Mouse (Mus musculus): ENCODE measurements around the gene Calm3. TPM values are rescaled to one million over a fixed set of nuclear protein-coding genes. Genes with fewer than 3 reads are reported as not detected.

The Calm3 gene
- total and polyA plus RNA-seq, 2 experiments, result 72.0 to 77.4 TPM

GRCm38 (mm10) chr7:16937312-16937711 is 13.4 kb upstream of the Calm3 start:
- H3K9ac ChIP-seq (ENCODE audit: low read depth, low read length), result no peak overlapping the region
- no peaks in the 10 kb centered on the region for H3K27me3 ChIP-seq (ENCODE audit: control insufficient read depth, insufficient read depth, low read length)
- no peak for DNase-seq (ENCODE audit: extremely low read depth, low read depth, low spot score)
- no peaks in the 10 kb centered on the region for H3K79me2 ChIP-seq (ENCODE audit: control insufficient read depth, insufficient read depth, low read length)
- no peak overlapping the region for H3K27ac ChIP-seq (replicated peaks; ENCODE audit: insufficient read depth, low read depth, low read length)
- 56% methylated on average over 4 of the region's 4 CpGs for WGBS
- no peak overlapping the region for H3K4me3 ChIP-seq (ENCODE audit: insufficient read depth, low read depth, low read length)
- no peaks in the 10 kb centered on the region for H3K36me3 ChIP-seq (ENCODE audit: control insufficient read depth, insufficient read depth, low read length)
- TF ChIP-seq POLR2A (IDR thresholded peaks at IDR 0.05; ENCODE audit: extremely low read depth, insufficient read depth, low read length) (no peak), CTCF (IDR thresholded peaks at IDR 0.05; ENCODE audit: low read depth, low read length) (peak; percentile 54)
- no peaks in the 10 kb centered on the region for H3K4me1 ChIP-seq (ENCODE audit: control insufficient read depth, insufficient read depth, low read length)

DNA sequence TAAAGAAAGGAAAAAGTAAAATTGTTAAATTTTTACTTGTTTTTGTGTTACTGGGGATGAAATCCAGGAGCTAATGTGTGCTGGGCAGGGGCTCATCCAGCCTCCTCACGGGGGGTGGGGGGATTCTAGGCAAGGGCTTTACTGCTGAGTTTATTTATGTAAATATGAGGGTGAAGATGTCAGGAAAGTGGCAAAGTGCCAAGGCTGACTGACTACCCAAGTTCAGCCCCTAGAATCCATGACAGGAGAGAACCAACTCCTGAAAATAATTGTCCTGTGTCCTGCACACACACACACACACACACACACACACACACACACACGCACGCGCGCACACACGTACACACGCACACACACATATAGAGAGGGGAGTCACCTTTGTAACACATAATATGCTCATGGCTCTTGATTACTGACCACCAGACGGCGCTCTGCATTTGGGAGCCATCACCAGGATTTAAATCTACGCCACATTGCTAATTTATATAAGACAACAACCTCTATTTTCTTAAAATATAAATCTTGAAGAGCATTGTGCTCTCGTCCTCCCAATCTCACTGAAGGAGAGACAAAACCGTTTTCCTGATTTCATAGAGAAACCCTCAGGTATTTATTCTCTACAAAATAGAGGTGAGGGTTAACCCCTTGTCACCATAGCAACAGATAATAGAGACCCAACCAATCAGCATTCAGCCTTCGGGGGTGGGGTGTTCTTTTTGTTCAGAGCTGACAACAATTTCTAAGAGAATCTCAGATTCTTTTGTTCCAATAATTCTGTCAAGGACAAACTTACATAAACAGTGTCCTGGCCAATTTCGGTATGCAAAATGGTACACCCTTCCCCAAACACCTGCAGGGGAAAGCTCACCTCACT is 9.0 kb upstream of the Calm3 start:
- H3K36me3 ChIP-seq (ENCODE audit: control insufficient read depth, insufficient read depth, low read length), result no peaks in the 10 kb centered on the region
- no peak overlapping the region for H3K9ac ChIP-seq (ENCODE audit: low read depth, low read length)
- no peaks in the 10 kb centered on the region for H3K79me2 ChIP-seq (ENCODE audit: control insufficient read depth, insufficient read depth, low read length)
- no peak overlapping the region for H3K27ac ChIP-seq (replicated peaks; ENCODE audit: insufficient read depth, low read depth, low read length)
- no peak for DNase-seq (ENCODE audit: extremely low read depth, low read depth, low spot score)
- no peaks in the 10 kb centered on the region for H3K4me1 ChIP-seq (ENCODE audit: control insufficient read depth, insufficient read depth, low read length)
- TF ChIP-seq POLR2A (IDR thresholded peaks at IDR 0.05; ENCODE audit: extremely low read depth, insufficient read depth, low read length), result no peak
- TF ChIP-seq CTCF (IDR thresholded peaks at IDR 0.05; ENCODE audit: low read depth, low read length), result peak; percentile 44; the same call in 1 of the 2 replicates
- 43% methylated on average over 14 of the region's 14 CpGs for WGBS
- H3K4me3 ChIP-seq (ENCODE audit: insufficient read depth, low read depth, low read length), result no peak overlapping the region
- H3K27me3 ChIP-seq (ENCODE audit: control insufficient read depth, insufficient read depth, low read length), result no peaks in the 10 kb centered on the region

DNA sequence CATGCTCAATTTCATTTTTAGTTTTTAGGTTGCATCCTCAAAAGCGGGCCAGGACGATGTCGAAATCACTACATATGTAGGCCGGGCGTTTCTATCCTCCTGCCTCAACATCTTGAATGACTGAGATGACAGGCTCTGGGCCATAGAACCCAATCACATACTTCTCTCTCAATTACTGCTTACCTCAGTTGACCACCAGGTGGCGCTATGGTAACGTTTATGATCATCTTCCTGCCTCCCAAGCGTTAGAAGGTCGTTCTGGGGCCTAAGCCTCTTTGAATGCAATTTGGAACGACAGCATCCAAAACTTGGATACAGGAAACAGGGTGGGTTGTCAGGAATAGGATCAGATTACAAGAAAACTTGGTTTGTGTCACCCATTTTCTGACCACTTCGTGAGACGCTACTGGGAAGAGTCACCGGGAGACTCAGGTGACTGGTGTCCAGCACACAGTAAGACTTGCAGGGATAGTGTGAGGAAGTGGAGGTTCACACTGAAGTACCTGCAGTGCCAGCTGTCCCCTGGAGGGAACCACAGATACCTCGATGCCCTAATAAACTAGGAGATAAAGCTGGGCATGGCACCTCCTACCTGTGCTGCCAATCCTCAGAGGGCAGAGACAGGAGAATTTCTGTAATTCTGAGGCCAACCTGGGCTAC is 8.2 kb upstream of the Calm3 start:
- no peak overlapping the region for H3K4me3 ChIP-seq (ENCODE audit: insufficient read depth, low read depth, low read length)
- H3K36me3 ChIP-seq (ENCODE audit: control insufficient read depth, insufficient read depth, low read length), result no peaks in the 10 kb centered on the region
- no peaks in the 10 kb centered on the region for H3K27me3 ChIP-seq (ENCODE audit: control insufficient read depth, insufficient read depth, low read length)
- no peak overlapping the region for H3K27ac ChIP-seq (replicated peaks; ENCODE audit: insufficient read depth, low read depth, low read length)
- no peaks in the 10 kb centered on the region for H3K4me1 ChIP-seq (ENCODE audit: control insufficient read depth, insufficient read depth, low read length)
- peak; percentile 57 for DNase-seq (ENCODE audit: extremely low read depth, low read depth, low spot score)
- 22% methylated on average over 14 of the region's 14 CpGs for WGBS
- peak; percentile 53 for TF ChIP-seq CTCF (IDR thresholded peaks at IDR 0.05; ENCODE audit: low read depth, low read length)
- no peak for TF ChIP-seq POLR2A (IDR thresholded peaks at IDR 0.05; ENCODE audit: extremely low read depth, insufficient read depth, low read length)
- no peaks in the 10 kb centered on the region for H3K79me2 ChIP-seq (ENCODE audit: control insufficient read depth, insufficient read depth, low read length)
- no peak overlapping the region for H3K9ac ChIP-seq (ENCODE audit: low read depth, low read length)

GRCm38 (mm10) chr7:16930850-16931249 is 6.9 kb upstream of the Calm3 start:
- no peaks in the 10 kb centered on the region for H3K27me3 ChIP-seq (ENCODE audit: control insufficient read depth, insufficient read depth, low read length)
- DNase-seq (ENCODE audit: extremely low read depth, low read depth, low spot score), result peak; percentile 36
- H3K27ac ChIP-seq (replicated peaks; ENCODE audit: insufficient read depth, low read depth, low read length), result no peak overlapping the region
- H3K36me3 ChIP-seq (ENCODE audit: control insufficient read depth, insufficient read depth, low read length), result no peaks in the 10 kb centered on the region
- TF ChIP-seq POLR2A (IDR thresholded peaks at IDR 0.05; ENCODE audit: extremely low read depth, insufficient read depth, low read length) (no peak), CTCF (IDR thresholded peaks at IDR 0.05; ENCODE audit: low read depth, low read length) (peak; percentile 55; the same call in 1 of the 2 replicates)
- no peak overlapping the region for H3K9ac ChIP-seq (ENCODE audit: low read depth, low read length)
- no peaks in the 10 kb centered on the region for H3K4me1 ChIP-seq (ENCODE audit: control insufficient read depth, insufficient read depth, low read length)
- no peaks in the 10 kb centered on the region for H3K79me2 ChIP-seq (ENCODE audit: control insufficient read depth, insufficient read depth, low read length)
- no peak overlapping the region for H3K4me3 ChIP-seq (ENCODE audit: insufficient read depth, low read depth, low read length)
- WGBS, result 2% methylated on average over 1 of the region's 1 CpGs

- 38% methylated on average over 2 of the region's 2 CpGs for WGBS
- no peak overlapping the region for H3K9ac ChIP-seq (ENCODE audit: low read depth, low read length)
- no peak for DNase-seq (ENCODE audit: extremely low read depth, low read depth, low spot score)
- no peaks in the 10 kb centered on the region for H3K4me1 ChIP-seq (ENCODE audit: control insufficient read depth, insufficient read depth, low read length)
- TF ChIP-seq CTCF (IDR thresholded peaks at IDR 0.05; ENCODE audit: low read depth, low read length) (no peak), POLR2A (IDR thresholded peaks at IDR 0.05; ENCODE audit: extremely low read depth, insufficient read depth, low read length) (no peak)
- H3K27ac ChIP-seq (replicated peaks; ENCODE audit: insufficient read depth, low read depth, low read length), result no peak overlapping the region
- H3K27me3 ChIP-seq (ENCODE audit: control insufficient read depth, insufficient read depth, low read length), result no peaks in the 10 kb centered on the region
- H3K36me3 ChIP-seq (ENCODE audit: control insufficient read depth, insufficient read depth, low read length), result no peaks in the 10 kb centered on the region
- no peak overlapping the region for H3K4me3 ChIP-seq (ENCODE audit: insufficient read depth, low read depth, low read length)
- peaks cover 2% of the 10 kb centered on the region; the same call in 1 of the 2 replicates for H3K79me2 ChIP-seq (ENCODE audit: control insufficient read depth, insufficient read depth, low read length)
Observed at GRCm38 (mm10) chr7:16928341-16928740, 4.4 kb upstream of the Calm3 start.
